7 mouse cellular contexts compared by ENCODE assay signal in the genomic region with DNA sequence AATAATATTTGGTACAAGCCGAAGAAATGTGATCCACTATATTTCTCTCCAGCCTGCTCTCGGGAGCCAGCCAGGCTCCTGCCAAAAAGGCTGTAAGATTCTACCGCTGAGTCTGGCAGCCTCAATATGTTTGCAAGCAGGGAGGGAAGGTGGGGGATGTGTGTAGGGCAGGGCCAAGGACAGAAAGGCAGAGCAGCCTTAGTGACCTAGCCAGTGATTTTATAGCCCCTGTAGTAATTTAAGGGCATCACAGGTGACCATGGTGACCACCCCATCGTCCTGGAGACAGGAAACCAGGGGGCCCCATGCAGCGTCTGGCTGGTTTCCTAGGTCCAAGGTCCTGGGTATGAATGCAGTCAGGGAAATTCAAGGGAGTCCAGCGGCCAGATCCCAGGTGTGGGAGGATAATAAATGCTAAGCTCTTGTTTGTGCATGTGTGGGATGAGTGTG. TPM values are rescaled to one million over a fixed set of nuclear protein-coding genes. Genes with fewer than 3 reads are reported as not detected.
DNase-seq lines count a peak whose midpoint lies in the region; ATAC-seq lines count a peak whose summit lies in the region.

No protein-coding gene starts in this region.

- H3K27me3 ChIP-seq in midbrain, embryonic 14.5 days (ENCODE audit: control insufficient read depth, insufficient read depth, low read length) = no peaks in the 10 kb centered on the region
- no peaks in the 10 kb centered on the region for H3K27me3 ChIP-seq in midbrain, embryonic 13.5 days
- no peaks in the 10 kb centered on the region for H3K27me3 ChIP-seq in embryonic facial prominence, embryonic 13.5 days
- no peaks in the 10 kb centered on the region for H3K27me3 ChIP-seq in heart, embryonic 15.5 days

- H3K4me3 ChIP-seq in midbrain, embryonic 14.5 days (replicated peaks; ENCODE audit: low read depth, low read length) = no peak overlapping the region
- H3K4me3 ChIP-seq in midbrain, embryonic 13.5 days (replicated peaks) = no peak overlapping the region
- H3K4me3 ChIP-seq in embryonic facial prominence, embryonic 13.5 days = no peak overlapping the region
- H3K4me3 ChIP-seq in heart, embryonic 15.5 days = no peak overlapping the region

- no peak for ATAC-seq in midbrain, embryonic 14.5 days (ENCODE audit: low FRiP score, low TSS enrichment)
- ATAC-seq in midbrain, embryonic 13.5 days = no peak
- no peak; the same call in 1 of the 2 replicates for ATAC-seq in embryonic facial prominence, embryonic 13.5 days (ENCODE audit: insufficient number of reproducible peaks, insufficient read depth, low FRiP score, low TSS enrichment, low read depth)
- 0 out of 2 replicates have a peak, but pooled peaks have one; percentile 36 for ATAC-seq in heart, embryonic 15.5 days (replicated peaks; ENCODE audit: insufficient number of reproducible peaks, insufficient read depth, low FRiP score, low read depth)

- H3K9me3 ChIP-seq in midbrain, embryonic 14.5 days (ENCODE audit: control insufficient read depth, low read length) = no peaks in the 10 kb centered on the region
- H3K9me3 ChIP-seq in midbrain, embryonic 13.5 days = no peaks in the 10 kb centered on the region
- H3K9me3 ChIP-seq in embryonic facial prominence, embryonic 13.5 days = no peaks in the 10 kb centered on the region
- H3K9me3 ChIP-seq in heart, embryonic 15.5 days (replicated peaks) = no peaks in the 10 kb centered on the region

- H3K4me1 ChIP-seq in midbrain, embryonic 14.5 days (ENCODE audit: control insufficient read depth, insufficient read depth, low read length) = no peaks in the 10 kb centered on the region
- H3K4me1 ChIP-seq in midbrain, embryonic 13.5 days (replicated peaks) = peaks cover 13% of the 10 kb centered on the region
- H3K4me1 ChIP-seq in embryonic facial prominence, embryonic 13.5 days = peaks cover 48% of the 10 kb centered on the region
- peaks cover 39% of the 10 kb centered on the region for H3K4me1 ChIP-seq in heart, embryonic 15.5 days (replicated peaks)

- WGBS in midbrain, embryonic 14.5 days = 56% methylated on average over 6 of the region's 6 CpGs
- WGBS in midbrain, embryonic 13.5 days = 57% methylated on average over 6 of the region's 6 CpGs
- 31% methylated on average over 6 of the region's 6 CpGs for WGBS in embryonic facial prominence, embryonic 13.5 days
- WGBS in heart, embryonic 15.5 days = 26% methylated on average over 6 of the region's 6 CpGs

- peak; percentile 18 for DNase-seq in midbrain, embryonic 14.5 days
- peak; percentile 59 to 63 for DNase-seq in kidney, postnatal 36 days
- DNase-seq in testis, postnatal 14 days (ENCODE audit: low spot score) = peak; percentile 48
- DNase-seq in layer of hippocampus, postnatal 25 days (ENCODE audit: extremely low spot score in 1 of 2, low spot score in 1 of 2) = no peak

- H3K4me2 ChIP-seq in midbrain, embryonic 14.5 days (ENCODE audit: low read length) = no peak overlapping the region
- no peak overlapping the region for H3K4me2 ChIP-seq in midbrain, embryonic 13.5 days (replicated peaks)
- H3K4me2 ChIP-seq in embryonic facial prominence, embryonic 13.5 days = no peak overlapping the region
- 0 out of 2 replicates have a peak overlapping the region, but pooled peaks have one; percentile 7 for H3K4me2 ChIP-seq in heart, embryonic 15.5 days

- H3K9ac ChIP-seq in midbrain, embryonic 14.5 days (replicated peaks; ENCODE audit: low read length) = no peak overlapping the region
- H3K9ac ChIP-seq in midbrain, embryonic 13.5 days (replicated peaks) = no peak overlapping the region
- H3K9ac ChIP-seq in embryonic facial prominence, embryonic 13.5 days = no peak overlapping the region
- H3K9ac ChIP-seq in heart, embryonic 15.5 days = peak overlapping the region; percentile 20; the same call in 1 of the 2 replicates

- H3K27ac ChIP-seq in midbrain, embryonic 14.5 days (replicated peaks; ENCODE audit: low read depth, low read length) = no peak overlapping the region
- H3K27ac ChIP-seq in midbrain, embryonic 13.5 days = no peak overlapping the region
- peak overlapping the region; percentile 86 for H3K27ac ChIP-seq in embryonic facial prominence, embryonic 13.5 days
- H3K27ac ChIP-seq in heart, embryonic 15.5 days = peak overlapping the region; percentile 76

- H3K36me3 ChIP-seq in midbrain, embryonic 14.5 days (ENCODE audit: control insufficient read depth, insufficient read depth, low read length) = no peaks in the 10 kb centered on the region
- no peaks in the 10 kb centered on the region for H3K36me3 ChIP-seq in midbrain, embryonic 13.5 days
- no peaks in the 10 kb centered on the region for H3K36me3 ChIP-seq in embryonic facial prominence, embryonic 13.5 days
- no peaks in the 10 kb centered on the region for H3K36me3 ChIP-seq in heart, embryonic 15.5 days

RNA-seq across cellular contexts. Expression of a gene that starts 20.4 kb away (rescaled TPM):
- polyA plus RNA-seq in midbrain, embryonic 14.5 days (2014; fragmentation: Nextera tagmentation; extraction: Ambion mirVana) = 4.3 and 7.6 TPM in 2 replicates
- polyA plus RNA-seq in midbrain, embryonic 13.5 days (2015; fragmentation: Nextera tagmentation; extraction: Ambion mirVana) = 7.2 and 8.3 TPM in 2 replicates
- 39.7 and 39.9 TPM in 2 replicates for polyA plus RNA-seq in embryonic facial prominence, embryonic 13.5 days (2015; fragmentation: Nextera tagmentation; extraction: Ambion mirVana)
- 53.7 and 59.5 TPM in 2 replicates for polyA plus RNA-seq in heart, embryonic 15.5 days (2015; fragmentation: Nextera tagmentation; extraction: Ambion mirVana)
- 1 to 10 TPM; 6.7 to 8.3 TPM for total RNA-seq in layer of hippocampus, postnatal 25 days (2021)

RNA-seq across cellular contexts. Expression of a gene that starts 45.7 kb away (rescaled TPM):
- not detected in 2 replicates for polyA plus RNA-seq in midbrain, embryonic 14.5 days (2014; fragmentation: Nextera tagmentation; extraction: Ambion mirVana)
- polyA plus RNA-seq in midbrain, embryonic 13.5 days (2015; fragmentation: Nextera tagmentation; extraction: Ambion mirVana) = not detected in 2 replicates
- polyA plus RNA-seq in embryonic facial prominence, embryonic 13.5 days (2015; fragmentation: Nextera tagmentation; extraction: Ambion mirVana) = not detected in 2 replicates
- 4.8 and 8.2 TPM in 2 replicates for polyA plus RNA-seq in heart, embryonic 15.5 days (2015; fragmentation: Nextera tagmentation; extraction: Ambion mirVana)
- total RNA-seq in layer of hippocampus, postnatal 25 days (2021) = not detected

Comparison
In these comparisons a context has a peak if more than half of its experiments do, and no peak if none do; other contexts are left out.
1. DNase-seq: peak in midbrain, embryonic 14.5 days (single experiment), kidney, postnatal 36 days (2 of 2) and testis, postnatal 14 days (single experiment); none in layer of hippocampus, postnatal 25 days (0 of 2).
2. H3K27ac ChIP-seq: peak in embryonic facial prominence, embryonic 13.5 days (single experiment) and heart, embryonic 15.5 days (single experiment); none in midbrain, embryonic 14.5 days (single experiment) and midbrain, embryonic 13.5 days (single experiment).